Mouse (Mus musculus) ES-E14 (cell line): ENCODE results near the gene Gdnf.

ENCODE experiments used
- CHD2 ChIP-seq: IDR thresholded peaks from 2 replicates; pipeline ENCODE4 v1.6.1; 2014; ENCODE audit warnings: mild to moderate bottlenecking, low read depth, low read length, inconsistent platforms
- MAFK ChIP-seq: IDR thresholded peaks from 2 replicates; pipeline ENCODE4 v1.6.1; 2014; ENCODE audit warnings: mild to moderate bottlenecking, low read depth, low read length, inconsistent platforms; ENCODE audit not compliant: insufficient read depth
- ZC3H11A ChIP-seq: IDR thresholded peaks from 2 replicates; pipeline ENCODE4 v1.6.1; 2012; ENCODE audit warnings: low read depth, mild to moderate bottlenecking, inconsistent platforms, low read length, borderline replicate concordance

DNA sequence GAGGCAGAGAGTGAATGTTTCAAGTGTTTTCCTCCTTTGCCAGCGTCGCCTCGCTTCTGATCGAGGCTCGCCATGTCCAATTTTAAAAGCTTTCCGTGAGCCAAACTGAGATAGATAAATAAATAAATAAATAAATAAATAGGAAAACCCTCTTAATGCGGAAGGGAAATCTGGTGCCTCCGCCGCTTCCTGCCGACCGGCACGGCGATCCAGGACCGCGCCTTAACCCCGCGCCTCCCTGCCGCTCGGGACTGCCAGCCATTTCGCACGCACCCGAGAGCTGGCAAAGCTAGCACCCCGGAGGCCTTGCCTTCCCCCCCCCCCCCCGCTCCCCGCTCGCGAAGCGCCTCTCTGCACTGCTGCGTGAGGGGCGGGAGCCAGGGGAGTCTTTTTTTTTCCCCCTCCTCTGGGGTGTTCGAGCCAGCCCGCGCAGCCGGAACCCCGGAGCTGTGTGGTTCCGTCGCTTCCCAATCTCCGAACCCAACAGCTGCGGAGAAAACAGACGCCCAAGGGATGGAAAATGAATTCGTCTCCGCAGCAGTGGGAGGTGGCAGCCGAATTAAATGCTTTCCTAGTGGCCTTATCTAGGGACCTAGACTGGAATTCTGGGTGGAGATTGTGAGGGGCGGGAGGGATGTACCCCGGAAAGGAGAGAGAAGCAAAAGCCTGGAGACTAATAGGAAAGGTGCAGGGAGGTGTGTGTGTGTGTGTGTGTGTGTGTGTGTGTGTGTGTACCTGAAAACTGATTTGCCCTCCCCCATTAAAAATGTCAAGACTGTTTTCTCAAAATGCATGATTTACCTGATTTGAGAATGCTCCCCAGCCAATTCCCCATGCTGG, 3.1 kb downstream of the Gdnf start:
- no peak for TF ChIP-seq ZC3H11A
- TF ChIP-seq MAFK = no peak
- TF ChIP-seq CHD2 = no peak
